Mouse (Mus musculus) adipose tissue, adult 10 weeks (tissue): Measurements from ENCODE around the gene Gpr107. TPM values are rescaled to one million over a fixed set of nuclear protein-coding genes. Genes with fewer than 3 reads are reported as not detected.

Source experiments
- polyA plus RNA-seq: library from polyadenylated mRNA; stranded (reverse); fragments of 350-450 nt; fragmentation: Illumina TruSeq; extraction: RNeasy Lipid Tissue Mini Kit (QIAGEN cat#74804); gene quantifications from one replicate; pipeline ENCODE4 v1.2.3, GENCODE M21; 2014; ENCODE audit warnings: low read depth, low replicate concordance

The Gpr107 gene
- polyA plus RNA-seq: 29.4 TPM

DNA sequence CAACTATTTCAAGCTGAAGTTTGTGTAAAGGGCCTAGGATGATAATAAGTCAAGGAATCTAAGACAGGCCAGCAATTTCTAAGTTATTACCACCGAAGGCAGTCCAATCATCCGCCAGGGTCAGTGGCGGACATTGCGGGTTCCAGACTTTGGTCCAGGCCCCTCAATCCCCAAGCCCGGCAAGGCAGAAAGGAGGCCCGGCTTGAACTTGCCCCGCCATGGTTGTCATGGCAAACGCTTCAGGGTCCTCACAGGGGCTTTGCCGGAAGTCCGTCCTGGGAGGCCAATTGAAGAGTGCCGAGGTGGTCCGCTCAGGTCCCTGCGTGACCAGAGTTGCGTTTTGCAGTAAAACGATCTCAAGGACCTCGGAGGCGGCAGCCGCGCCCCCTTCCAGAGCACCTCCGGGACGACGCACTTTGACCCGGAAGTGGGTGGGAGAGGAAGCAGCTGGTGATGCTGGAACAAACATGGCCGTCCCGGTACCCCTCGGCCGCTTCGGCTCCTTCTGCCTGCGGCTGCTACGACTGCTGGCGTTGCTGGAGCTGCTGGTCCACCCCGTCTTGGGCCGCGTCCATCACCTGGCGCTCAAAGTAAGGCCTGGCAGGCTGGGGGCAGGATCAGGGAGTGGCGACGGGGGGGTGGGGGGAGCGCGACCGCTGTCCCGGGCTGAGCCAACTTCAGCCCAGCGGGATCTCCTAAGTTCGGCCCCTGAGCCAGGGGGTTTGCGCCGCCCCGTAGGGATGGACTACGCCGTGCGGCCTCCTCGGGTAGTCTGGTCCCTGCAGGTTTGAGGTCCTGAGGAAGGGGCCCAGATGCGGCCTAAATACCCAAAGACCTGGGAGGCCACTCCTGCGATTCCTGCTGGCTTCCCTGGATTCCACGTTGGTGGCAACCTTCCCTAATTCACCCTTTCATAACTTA is at the start of gene Gpr107:
TSS of gene Gpr107 (plus strand) at position 425 of the 921 bp plus-strand sequence.

GRCm38 (mm10) chr2:31141867-31142454 is 10.2 kb upstream of the Gpr107 start, which contains the start of gene Fnbp1:
Gene Fnbp1 (minus strand): TSS chr2:31142008.

DNA sequence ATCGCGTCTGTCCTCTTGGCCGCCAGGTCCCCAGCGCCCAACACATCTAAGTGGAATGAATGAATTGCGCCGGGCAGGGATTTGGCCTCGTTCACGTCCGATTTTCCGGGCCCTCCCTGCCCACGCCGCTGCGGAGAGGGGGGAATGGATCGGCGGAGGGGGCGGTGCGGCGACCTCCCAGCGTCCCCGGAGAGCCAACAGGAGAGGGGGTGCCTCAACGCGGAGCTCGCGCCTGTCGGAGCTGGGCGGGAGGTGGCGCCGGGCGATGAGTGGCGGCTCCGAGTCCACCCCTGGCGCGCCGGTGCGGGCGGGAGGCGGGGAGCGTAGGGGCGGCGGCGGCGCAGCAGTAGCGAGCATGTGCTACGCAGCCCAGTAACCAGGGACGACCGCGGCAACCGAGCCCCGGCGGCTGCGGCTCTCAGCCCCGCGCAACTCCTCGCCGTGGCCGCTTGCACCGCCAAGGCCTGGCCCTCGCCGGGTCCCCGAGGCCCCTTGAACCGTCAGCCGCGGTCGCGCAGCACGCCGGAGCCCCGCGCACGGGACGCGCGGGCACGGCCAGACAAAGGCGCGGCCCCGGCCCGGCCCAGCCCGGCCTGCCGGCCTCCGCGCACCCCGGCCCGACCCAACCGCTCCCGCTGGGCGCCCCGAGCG is 93.5 kb downstream of the Gpr107 start, which contains the start of gene Ncs1:
TSS of gene Ncs1 (plus strand) at position 333 of the 651 bp plus-strand sequence.

Other genes starting within 250 kb of the Gpr107 start
- gene Ptges, start 222.5 kb upstream of the Gpr107 start, polyA plus RNA-seq: 62.7 TPM
- 33.6 TPM for gene Tor1b, start 199.4 kb upstream of the Gpr107 start, polyA plus RNA-seq
- gene Tor1a, start 184.4 kb upstream of the Gpr107 start, polyA plus RNA-seq: 37.4 TPM
- gene BC005624, start 170.1 kb upstream of the Gpr107 start, polyA plus RNA-seq: 48.0 TPM
- gene Usp20, start 170.0 kb upstream of the Gpr107 start, polyA plus RNA-seq: 34.8 TPM
- gene Fnbp1, start 10.3 kb upstream of the Gpr107 start, polyA plus RNA-seq: 43.5 TPM
- gene Ncs1, start 93.5 kb downstream of the Gpr107 start, polyA plus RNA-seq: 2.9 TPM
- 11.9 TPM for gene Hmcn2, start 162.1 kb downstream of the Gpr107 start, polyA plus RNA-seq